ENCODE assay signal across 28 mouse cellular contexts in genomic region chr2:31618484-31619161, GRCm38 (mm10). TPM values are rescaled to one million over a fixed set of nuclear protein-coding genes. Genes with fewer than 3 reads are reported as not detected.
DNase-seq lines count a peak whose midpoint lies in the region; ATAC-seq lines count a peak whose summit lies in the region.
"Had no signal": no experiment of that assay in that cellular context is flagged by ENCODE, and none has a peak within 500 bp of the region (broad histone marks: within the 10 kb centered on the region; RNA-seq: fewer than 3 reads in every experiment).

No protein-coding gene starts in this region.

- H3K27me3 ChIP-seq in embryonic facial prominence, embryonic 14.5 days (replicated peaks; ENCODE audit: control insufficient read depth, insufficient read depth, low read length): no peaks in the 10 kb centered on the region
- H3K27me3 ChIP-seq in embryonic facial prominence, embryonic 10.5 days (replicated peaks; ENCODE audit: low read depth, poor library complexity, severe bottlenecking): no peaks in the 10 kb centered on the region
- H3K27me3 ChIP-seq in neural tube, embryonic 13.5 days: peaks cover 52% of the 10 kb centered on the region
- peaks cover 47% of the 10 kb centered on the region for H3K27me3 ChIP-seq in hindbrain, embryonic 12.5 days
- H3K27me3 ChIP-seq: embryonic facial prominence, embryonic 15.5 days; stomach, embryonic 15.5 days had no signal

- WGBS in embryonic facial prominence, embryonic 14.5 days: 77% methylated on average over 14 of the region's 14 CpGs
- WGBS in embryonic facial prominence, embryonic 10.5 days: 88% methylated on average over 14 of the region's 14 CpGs
- WGBS in neural tube, embryonic 13.5 days: 49% methylated on average over 14 of the region's 14 CpGs
- 74% methylated on average over 14 of the region's 14 CpGs for whole genome bisulfite sequencing in hindbrain, embryonic 12.5 days

- peaks cover 36% of the 10 kb centered on the region for H3K36me3 ChIP-seq in embryonic facial prominence, embryonic 14.5 days (ENCODE audit: control insufficient read depth, insufficient read depth, low read length)
- H3K36me3 ChIP-seq in embryonic facial prominence, embryonic 10.5 days (replicated peaks): peaks cover 42% of the 10 kb centered on the region
- H3K36me3 ChIP-seq in neural tube, embryonic 13.5 days: peaks cover 33% of the 10 kb centered on the region
- peaks cover 31% of the 10 kb centered on the region for H3K36me3 ChIP-seq in hindbrain, embryonic 12.5 days

- no peak for ATAC-seq in embryonic facial prominence, embryonic 14.5 days (ENCODE audit: low read depth)
- peak; percentile 78 for ATAC-seq in neural tube, embryonic 13.5 days (ENCODE audit: low read depth)
- 0 out of 2 replicates have a peak, but pooled peaks have one; percentile 35 for ATAC-seq in hindbrain, embryonic 12.5 days (ENCODE audit: low FRiP score)
- ATAC-seq: activated CD4-positive, CD25-positive, alpha-beta regulatory T cell, adult 4 months; forebrain, embryonic 16.5 days; inflammation-experienced regulatory T-cells, adult 6 months had no signal

- DNase-seq in embryonic facial prominence, embryonic 14.5 days (ENCODE audit: low spot score): peak; percentile 23
- no peak for DNase-seq in embryonic facial prominence, embryonic 10.5 days (ENCODE audit: low spot score)
- DNase-seq in neural tube, embryonic 10.5 days (ENCODE audit: extremely low spot score, low spot score): no peak
- DNase-seq in lung, postnatal 10 days: no peak
- DNase-seq in layer of hippocampus, adult 11-12 months (ENCODE audit: low spot score): no peak
- DNase-seq: adrenal gland, adult 8-10 months; cerebellum, postnatal 36 days; embryo, embryonic 11 days; gastrocnemius, postnatal 36 days; kidney, adult 18-20 months; right cerebral cortex, adult 18-20 months; right cerebral cortex, postnatal 4 days; thymus, postnatal 25 days had no signal

- no peak overlapping the region for H3K9ac ChIP-seq in embryonic facial prominence, embryonic 14.5 days (ENCODE audit: low read depth, low read length)
- H3K9ac ChIP-seq in neural tube, embryonic 13.5 days: no peak overlapping the region
- no peak overlapping the region for H3K9ac ChIP-seq in hindbrain, embryonic 12.5 days
- H3K9ac ChIP-seq: embryonic facial prominence, embryonic 15.5 days; neural tube, embryonic 12.5 days; stomach, embryonic 15.5 days had no signal

- no peaks in the 10 kb centered on the region for H3K4me1 ChIP-seq in embryonic facial prominence, embryonic 14.5 days (ENCODE audit: control insufficient read depth, insufficient read depth, low read length)
- no peaks in the 10 kb centered on the region for H3K4me1 ChIP-seq in embryonic facial prominence, embryonic 10.5 days
- H3K4me1 ChIP-seq in neural tube, embryonic 13.5 days (replicated peaks): peaks cover 23% of the 10 kb centered on the region
- peaks cover 6% of the 10 kb centered on the region; the same call in 1 of the 2 replicates for H3K4me1 ChIP-seq in hindbrain, embryonic 12.5 days
- H3K4me1 ChIP-seq: embryonic facial prominence, embryonic 15.5 days; midbrain, embryonic 10.5 days; neural tube, embryonic 12.5 days; stomach, embryonic 15.5 days had no signal

- no peak overlapping the region for H3K4me3 ChIP-seq in embryonic facial prominence, embryonic 14.5 days (ENCODE audit: low read depth, low read length)
- H3K4me3 ChIP-seq in embryonic facial prominence, embryonic 10.5 days: no peak overlapping the region
- H3K4me3 ChIP-seq in neural tube, embryonic 13.5 days: no peak overlapping the region
- H3K4me3 ChIP-seq in hindbrain, embryonic 12.5 days: no peak overlapping the region
- H3K4me3 ChIP-seq: embryonic facial prominence, embryonic 15.5 days; midbrain, embryonic 10.5 days; neural tube, embryonic 12.5 days; stomach, embryonic 15.5 days had no signal

- H3K27ac ChIP-seq in embryonic facial prominence, embryonic 14.5 days (replicated peaks; ENCODE audit: low read depth, low read length): no peak overlapping the region
- no peak overlapping the region for H3K27ac ChIP-seq in embryonic facial prominence, embryonic 10.5 days (replicated peaks)
- H3K27ac ChIP-seq in neural tube, embryonic 13.5 days (replicated peaks): peak overlapping the region; percentile 74
- H3K27ac ChIP-seq in hindbrain, embryonic 12.5 days: 0 out of 2 replicates have a peak overlapping the region, but pooled peaks have one; percentile 5
- H3K27ac ChIP-seq: embryonic facial prominence, embryonic 15.5 days; kidney, postnatal 0 days; midbrain, embryonic 10.5 days; neural tube, embryonic 12.5 days; stomach, embryonic 15.5 days had no signal

- 0 out of 2 replicates have a peak, but pooled peaks cover 3% of the 10 kb centered on the region for H3K9me3 ChIP-seq in embryonic facial prominence, embryonic 14.5 days (ENCODE audit: control insufficient read depth, low read length)
- no peaks in the 10 kb centered on the region for H3K9me3 ChIP-seq in embryonic facial prominence, embryonic 10.5 days
- H3K9me3 ChIP-seq in neural tube, embryonic 13.5 days: no peaks in the 10 kb centered on the region
- no peaks in the 10 kb centered on the region for H3K9me3 ChIP-seq in hindbrain, embryonic 12.5 days (replicated peaks)
- H3K9me3 ChIP-seq: embryonic facial prominence, embryonic 15.5 days; G1E; stomach, embryonic 15.5 days had no signal

- no peak overlapping the region for H3K4me2 ChIP-seq in embryonic facial prominence, embryonic 14.5 days (ENCODE audit: low read depth, low read length)
- no peak overlapping the region for H3K4me2 ChIP-seq in neural tube, embryonic 13.5 days
- no peak overlapping the region for H3K4me2 ChIP-seq in hindbrain, embryonic 12.5 days (replicated peaks)
- H3K4me2 ChIP-seq: embryonic facial prominence, embryonic 15.5 days; neural tube, embryonic 12.5 days; stomach, embryonic 15.5 days had no signal

RNA-seq across cellular contexts. Expression of gene Prdm12, which starts 21.2 kb away (rescaled TPM):
- 2.6 TPM in 2 replicates for polyA plus RNA-seq in embryonic facial prominence, embryonic 14.5 days (2014; fragmentation: Nextera tagmentation; extraction: Ambion mirVana)
- 6.9 and 7.2 TPM in 2 replicates for polyA plus RNA-seq in embryonic facial prominence, embryonic 10.5 days (2016; fragmentation: Nextera tagmentation; extraction: Ambion mirVana)
- 36.4 and 45.9 TPM in 2 replicates for polyA plus RNA-seq in neural tube, embryonic 13.5 days (2015; fragmentation: Nextera tagmentation; extraction: Ambion mirVana)
- polyA plus RNA-seq in hindbrain, embryonic 12.5 days (2016; fragmentation: Nextera tagmentation; extraction: Ambion mirVana): 6.7 and 10.4 TPM in 2 replicates
- polyA plus RNA-seq: activated CD4-positive, CD25-positive, alpha-beta regulatory T cell, adult 4 months; G1E; heart, embryonic 14.5 days; inflammation-experienced regulatory T-cells, adult 6 months; kidney, postnatal 0 days; liver, adult 2 months; liver, embryonic 16.5 days; lung, embryonic 16.5 days; stomach, embryonic 15.5 days had no signal

RNA-seq across cellular contexts. Expression of gene Fubp3, which starts 46.2 kb away (rescaled TPM):
- polyA plus RNA-seq in embryonic facial prominence, embryonic 14.5 days (2014; fragmentation: Nextera tagmentation; extraction: Ambion mirVana): 72.9 and 82.7 TPM in 2 replicates
- polyA plus RNA-seq in embryonic facial prominence, embryonic 10.5 days (2016; fragmentation: Nextera tagmentation; extraction: Ambion mirVana): 94.6 and 99.1 TPM in 2 replicates
- 64.2 and 70.8 TPM in 2 replicates for polyA plus RNA-seq in neural tube, embryonic 13.5 days (2015; fragmentation: Nextera tagmentation; extraction: Ambion mirVana)
- polyA plus RNA-seq in hindbrain, embryonic 12.5 days (2016; fragmentation: Nextera tagmentation; extraction: Ambion mirVana): 86.0 and 96.8 TPM in 2 replicates

RNA-seq across cellular contexts. Expression of gene Exosc2, which starts 51.9 kb away (rescaled TPM):
- polyA plus RNA-seq in embryonic facial prominence, embryonic 14.5 days (2014; fragmentation: Nextera tagmentation; extraction: Ambion mirVana): 36.8 and 44.2 TPM in 2 replicates
- polyA plus RNA-seq in embryonic facial prominence, embryonic 10.5 days (2016; fragmentation: Nextera tagmentation; extraction: Ambion mirVana): 107 and 112 TPM in 2 replicates
- 41.9 and 42.6 TPM in 2 replicates for polyA plus RNA-seq in neural tube, embryonic 13.5 days (2015; fragmentation: Nextera tagmentation; extraction: Ambion mirVana)
- 46.4 and 49.4 TPM in 2 replicates for polyA plus RNA-seq in hindbrain, embryonic 12.5 days (2016; fragmentation: Nextera tagmentation; extraction: Ambion mirVana)

Comparison
In these comparisons a context has a peak if more than half of its experiments do, and no peak if none do; other contexts are left out.
1. H3K27ac ChIP-seq: peak in neural tube, embryonic 13.5 days (single experiment) and hindbrain, embryonic 12.5 days (single experiment); none in embryonic facial prominence, embryonic 14.5 days (single experiment) and embryonic facial prominence, embryonic 10.5 days (single experiment).